Mouse (Mus musculus) macrophage (primary cell): ENCODE data around the gene Nlk. TPM values are rescaled to one million over a fixed set of nuclear protein-coding genes. Genes with fewer than 3 reads are reported as not detected.

Experiments used
- H3K27ac ChIP-seq: fragments of 350-480 bp; formaldehyde crosslinking; 2 replicates; pipeline ENCODE4 v1.9.0; 2021
- H3K36me3 ChIP-seq: fragments of 350-480 bp; formaldehyde crosslinking; 2 replicates; pipeline ENCODE4 v1.9.0; 2021; ENCODE audit errors: inconsistent target
- H3K4me3 ChIP-seq: fragments of 350-480 bp; formaldehyde crosslinking; 2 replicates; pipeline ENCODE4 v1.9.0; 2021; ENCODE audit errors: inconsistent target
- H3K79me2 ChIP-seq: fragments of 350-480 bp; formaldehyde crosslinking; 2 replicates; pipeline ENCODE4 v1.9.0; 2021; ENCODE audit errors: inconsistent target
- WGBS: methylation state at CpG from one replicate; pipeline ENCODE4 v1.1.7; 2026; ENCODE audit warnings: inconsistent platforms; ENCODE audit not compliant: missing documents; 5-methylcytosine and 5-hydroxymethylcytosine counted together
- polyA plus RNA-seq: library from polyadenylated mRNA; stranded (reverse); fragments of 250-400 nt; gene quantifications from 3 replicates; pipeline ENCODE4 v1.2.4, GENCODE M21; 2018; ENCODE audit warnings: inconsistent platforms
- total RNA-seq, 78 experiments: library from RNA; depleted of rRNA; stranded (reverse); fragments of 250-400 nt; gene quantifications; 1 replicate in 9 of 78; 2 replicates in 24 of 78; 3 replicates in 43 of 78; 4 replicates in 2 of 78; pipeline ENCODE4 v1.2.4; 2018; ENCODE audit warnings: inconsistent platforms in 56 of 78

Gene Nlk
- 10 to 100 TPM; 11.9 to 62.4 (median 41.6) TPM for total RNA-seq (2018; cell fraction: chromatin; rRNA removed)
- 10 to 100 TPM; 11.4 to 25.1 (median 17.5) TPM for total RNA-seq (2018; cell fraction: cytosol; rRNA removed)
- total RNA-seq (2018; cell fraction: nucleus; rRNA removed) = 10 to 100 TPM; 21.0 to 68.0 (median 41.7) TPM
- polyA plus RNA-seq = 12.9 to 23.2 TPM (median 16.9 TPM) in 3 replicates

GRCm38 (mm10) chr11:78696777-78697752 is at the start of gene Nlk:
Gene Nlk (minus strand): TSS chr11:78697373.
- 1% methylated on average over 50 of the region's 65 CpGs for WGBS
- Histone ChIP-seq H3K79me2 (peaks cover 31% of the 10 kb centered on the region; the same call in 1 of the 2 replicates), H3K36me3 (no peaks in the 10 kb centered on the region), H3K4me3 (peak within 1 kb of the TSS; percentile 78), H3K27ac (peak within 1 kb of the TSS; percentile 49)

GRCm38 (mm10) chr11:78746264-78746663 is 49.1 kb upstream of the Nlk start:
- WGBS = 84% methylated on average over 7 of the region's 7 CpGs
- Histone ChIP-seq H3K27ac (no peak overlapping the region), H3K4me3 (no peak overlapping the region), H3K36me3 (no peaks in the 10 kb centered on the region), H3K79me2 (peaks cover 6% of the 10 kb centered on the region; the same call in 1 of the 2 replicates)

GRCm38 (mm10) chr11:78745475-78745874 is 48.3 kb upstream of the Nlk start:
- no peak overlapping the region for H3K27ac ChIP-seq
- H3K4me3 ChIP-seq = no peak overlapping the region
- no peaks in the 10 kb centered on the region for H3K79me2 ChIP-seq
- no peaks in the 10 kb centered on the region for H3K36me3 ChIP-seq
- WGBS = 61% methylated on average over 4 of the region's 4 CpGs

- Histone ChIP-seq H3K4me3 (no peak overlapping the region), H3K27ac (no peak overlapping the region), H3K79me2 (no peaks in the 10 kb centered on the region), H3K36me3 (no peaks in the 10 kb centered on the region)
- 91% methylated on average over 3 of the region's 3 CpGs for WGBS
Observed at GRCm38 (mm10) chr11:78742461-78742860, 45.3 kb upstream of the Nlk start.

GRCm38 (mm10) chr11:78741958-78742357 is 44.8 kb upstream of the Nlk start:
- Histone ChIP-seq H3K27ac (no peak overlapping the region), H3K36me3 (no peaks in the 10 kb centered on the region), H3K79me2 (no peaks in the 10 kb centered on the region), H3K4me3 (no peak overlapping the region)
- WGBS = 84% methylated on average over 6 of the region's 7 CpGs

- H3K36me3 ChIP-seq = no peaks in the 10 kb centered on the region
- no peak overlapping the region for H3K27ac ChIP-seq
- no peak overlapping the region for H3K4me3 ChIP-seq
- H3K79me2 ChIP-seq = no peaks in the 10 kb centered on the region
Observed at GRCm38 (mm10) chr11:78739361-78739760, 42.2 kb upstream of the Nlk start.

GRCm38 (mm10) chr11:78736877-78737408 is 39.8 kb upstream of the Nlk start:
- Histone ChIP-seq H3K27ac (no peak overlapping the region), H3K79me2 (no peaks in the 10 kb centered on the region), H3K36me3 (no peaks in the 10 kb centered on the region), H3K4me3 (no peak overlapping the region)
- WGBS = 93% methylated on average over 3 of the region's 3 CpGs

GRCm38 (mm10) chr11:78735168-78735567 is 38.0 kb upstream of the Nlk start:
- H3K36me3 ChIP-seq = no peaks in the 10 kb centered on the region
- H3K79me2 ChIP-seq = no peaks in the 10 kb centered on the region
- no peak overlapping the region for H3K27ac ChIP-seq
- no peak overlapping the region for H3K4me3 ChIP-seq
- whole genome bisulfite sequencing = 88% methylated on average over 1 of the region's 1 CpGs

- Histone ChIP-seq H3K27ac (no peak overlapping the region), H3K36me3 (no peaks in the 10 kb centered on the region), H3K4me3 (no peak overlapping the region), H3K79me2 (no peaks in the 10 kb centered on the region)
- WGBS = 86% methylated on average over 6 of the region's 6 CpGs
Observed at GRCm38 (mm10) chr11:78732619-78733018, 35.4 kb upstream of the Nlk start.

- Histone ChIP-seq H3K27ac (no peak overlapping the region), H3K4me3 (no peak overlapping the region), H3K79me2 (no peaks in the 10 kb centered on the region), H3K36me3 (no peaks in the 10 kb centered on the region)
- 5% methylated on average over 2 of the region's 2 CpGs for WGBS
Observed at GRCm38 (mm10) chr11:78730902-78731301, 33.7 kb upstream of the Nlk start.

GRCm38 (mm10) chr11:78728041-78728440 is 30.9 kb upstream of the Nlk start:
- no peak overlapping the region for H3K4me3 ChIP-seq
- H3K36me3 ChIP-seq = no peaks in the 10 kb centered on the region
- WGBS = 73% methylated on average over 4 of the region's 4 CpGs
- no peaks in the 10 kb centered on the region for H3K79me2 ChIP-seq
- H3K27ac ChIP-seq = no peak overlapping the region

- Histone ChIP-seq H3K79me2 (no peaks in the 10 kb centered on the region), H3K36me3 (no peaks in the 10 kb centered on the region), H3K4me3 (no peak overlapping the region), H3K27ac (no peak overlapping the region)
- WGBS = 76% methylated on average over 3 of the region's 3 CpGs
Observed at GRCm38 (mm10) chr11:78726366-78726765, 29.2 kb upstream of the Nlk start.

- WGBS = 100% methylated on average over 1 of the region's 1 CpGs
- Histone ChIP-seq H3K4me3 (no peak overlapping the region), H3K79me2 (no peaks in the 10 kb centered on the region), H3K36me3 (no peaks in the 10 kb centered on the region), H3K27ac (no peak overlapping the region)
Observed at GRCm38 (mm10) chr11:78724792-78725191, 27.6 kb upstream of the Nlk start.

GRCm38 (mm10) chr11:78721419-78721818 is 24.2 kb upstream of the Nlk start:
- no peak overlapping the region for H3K27ac ChIP-seq
- H3K79me2 ChIP-seq = no peaks in the 10 kb centered on the region
- H3K4me3 ChIP-seq = no peak overlapping the region
- WGBS = 90% methylated on average over 2 of the region's 2 CpGs
- no peaks in the 10 kb centered on the region for H3K36me3 ChIP-seq

GRCm38 (mm10) chr11:78717655-78718054 is 20.5 kb upstream of the Nlk start:
- Histone ChIP-seq H3K27ac (no peak overlapping the region), H3K79me2 (no peaks in the 10 kb centered on the region), H3K36me3 (no peaks in the 10 kb centered on the region), H3K4me3 (no peak overlapping the region)
- WGBS = 93% methylated on average over 4 of the region's 4 CpGs
